Mouse (Mus musculus): ENCODE measurements around the gene Hist1h2bh.

- TF ChIP-seq POLR2A (IDR thresholded peaks at IDR 0.05; ENCODE audit: insufficient read length, low read depth): no peak
- no peak for TF ChIP-seq TCF3 (IDR thresholded peaks at IDR 0.05; ENCODE audit: insufficient read length, low read depth)
Measured at GRCm38 (mm10) chr13:23538249-23538648, 4.9 kb downstream of the Hist1h2bh start.

All from myocyte (in vitro differentiated cells).